Mouse (Mus musculus): ENCODE data around the gene Zcchc9.

Zcchc9 gene

GRCm38 (mm10) chr13:91760302-91761050 lies 47.0 kb downstream of the Zcchc9 start:
- no peak for DNase-seq

DNA sequence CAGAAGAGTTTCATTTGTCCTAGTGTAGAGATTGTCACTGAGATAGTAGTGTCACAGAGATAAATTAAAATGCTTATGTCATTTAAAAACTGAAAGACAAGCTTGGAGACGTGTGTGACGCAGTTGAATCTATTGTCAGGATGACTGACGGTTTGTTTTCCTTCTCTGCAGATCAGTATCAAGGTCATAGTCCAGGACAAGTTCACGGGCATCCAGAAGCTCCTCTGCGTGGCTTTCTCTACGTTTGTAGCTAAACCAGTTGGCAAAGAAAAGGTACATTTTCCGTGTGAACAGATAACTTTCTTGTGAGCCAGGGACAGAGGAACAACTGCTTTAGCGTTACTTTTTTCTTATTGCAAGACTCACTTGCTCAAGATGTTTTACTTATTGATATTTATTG lies 47.7 kb downstream of the Zcchc9 start:
- DNase-seq, result no peak

- no peak for DNase-seq
These were observed 49.0 kb downstream of the Zcchc9 start for GRCm38 (mm10) chr13:91758316-91759048.

- DNase-seq, result no peak
These were observed 51.3 kb downstream of the Zcchc9 start for GRCm38 (mm10) chr13:91756230-91756629.

DNA sequence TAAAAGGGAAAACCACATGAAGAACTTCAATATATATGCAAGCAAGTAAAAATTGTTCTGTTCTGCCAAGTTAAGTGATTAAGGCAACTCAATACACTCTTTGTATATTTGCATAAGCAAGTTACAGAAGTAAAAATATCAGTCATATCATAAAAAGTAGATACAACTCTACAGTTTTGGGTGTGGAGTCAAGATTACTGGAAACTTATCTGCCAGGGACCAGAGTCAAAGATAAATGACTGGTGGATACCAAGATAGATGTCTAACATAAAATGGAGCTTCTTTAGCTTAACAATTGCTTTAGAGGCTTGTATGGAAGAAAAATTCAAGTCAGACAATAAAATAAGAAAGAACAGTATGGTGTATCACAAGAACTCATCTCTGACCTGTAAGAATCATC lies 52.7 kb downstream of the Zcchc9 start:
- no peak for DNase-seq

DNA sequence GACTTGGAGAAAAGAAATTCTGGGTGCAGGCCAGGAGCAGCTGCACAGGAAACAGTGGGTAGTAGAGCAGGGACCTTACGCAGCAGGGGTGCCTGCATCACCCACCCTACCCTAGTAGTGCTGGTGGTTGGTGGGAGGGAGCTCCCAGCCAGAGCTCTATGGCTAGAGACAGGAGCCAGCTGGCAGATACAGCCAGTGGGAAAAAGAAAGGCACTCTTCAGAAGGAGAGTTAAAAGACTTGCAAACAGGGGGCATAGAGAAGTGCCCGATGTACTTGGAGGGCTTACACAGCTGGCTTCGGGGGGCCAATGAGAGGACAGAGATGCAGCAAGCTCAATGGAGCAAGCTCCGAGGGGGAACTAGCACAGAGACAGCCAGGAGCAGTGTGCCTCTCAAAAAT lies 53.8 kb downstream of the Zcchc9 start:
- DNase-seq, result no peak

DNA sequence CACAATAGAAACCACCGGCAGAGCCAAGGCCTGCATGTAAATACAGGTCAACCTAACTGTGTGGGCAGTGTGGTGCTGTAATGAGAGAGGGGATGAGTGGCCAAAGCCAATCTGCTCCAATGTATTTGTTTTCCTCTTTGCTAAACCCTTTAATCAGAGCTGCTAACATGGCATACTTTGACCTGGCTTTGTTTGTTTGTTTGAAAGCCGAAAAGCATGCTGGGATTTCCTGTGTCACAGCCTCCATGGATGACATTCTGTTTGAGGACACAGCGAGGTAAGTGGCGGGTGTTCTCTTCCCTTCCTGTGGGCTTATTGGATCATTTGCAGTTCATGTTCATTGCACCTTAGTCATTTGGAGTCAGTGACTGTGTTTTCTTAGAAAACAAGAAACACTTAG lies 57.5 kb downstream of the Zcchc9 start:
- no peak for DNase-seq

DNA sequence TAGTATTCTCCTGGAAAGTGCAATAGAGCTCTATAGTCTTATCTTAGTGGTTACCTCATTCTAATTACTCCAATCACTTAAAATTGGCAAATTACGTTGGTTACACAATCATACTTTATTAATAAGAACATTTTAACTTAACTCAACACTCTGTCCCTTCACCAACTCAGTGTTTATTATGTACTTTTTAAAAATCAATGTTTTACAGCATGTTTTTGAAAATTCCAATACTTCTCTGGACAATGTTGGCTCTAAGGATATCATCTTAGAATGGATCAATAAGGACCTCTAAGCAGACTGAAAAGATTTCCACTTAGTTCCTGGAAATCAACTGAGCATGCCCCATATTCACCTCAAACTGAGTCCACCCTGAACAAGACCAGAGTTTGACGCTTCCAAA lies 59.1 kb downstream of the Zcchc9 start:
- DNase-seq, result no peak
